Comparison of ENCODE assay signal across 12 mouse cellular contexts in the genomic region with DNA sequence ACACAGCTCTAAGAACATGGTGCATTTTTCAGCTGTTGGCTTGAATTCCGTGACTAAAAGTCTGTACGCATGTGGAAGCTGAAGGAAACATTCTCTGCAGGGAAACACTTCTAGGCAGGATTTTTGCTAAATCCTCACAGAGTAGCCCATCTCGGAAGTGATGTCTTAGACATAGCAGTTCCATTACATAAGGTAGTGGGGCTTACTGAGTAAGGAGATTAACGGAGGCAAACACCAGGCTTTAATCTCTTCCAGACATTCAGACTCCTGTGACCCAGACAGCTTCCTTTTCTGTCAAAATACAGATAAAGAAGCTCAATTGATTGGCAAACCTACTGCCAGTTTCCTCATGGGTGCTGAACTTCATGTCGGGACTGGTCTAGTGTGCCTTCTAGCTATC.
DNase-seq lines count a peak whose midpoint lies in the region; ATAC-seq and TF ChIP-seq lines count a peak whose summit lies in the region.
"Had no signal": no experiment of that assay in that cellular context is flagged by ENCODE, and none has a peak within 500 bp of the region (broad histone marks: within the 10 kb centered on the region; RNA-seq: fewer than 3 reads in every experiment).

No protein-coding gene starts in this region.

- no peak for TF ChIP-seq CTCF in lung, postnatal 0 days (IDR thresholded peaks at IDR 0.05)

- no peak overlapping the region for H3K4me2 ChIP-seq in lung, postnatal 0 days (replicated peaks; ENCODE audit: low read depth, low read length)
- no peak overlapping the region for H3K4me2 ChIP-seq in embryonic facial prominence, embryonic 12.5 days (replicated peaks)
- H3K4me2 ChIP-seq in hindbrain, embryonic 13.5 days = no peak overlapping the region

- no peaks in the 10 kb centered on the region for H3K27me3 ChIP-seq in lung, postnatal 0 days (replicated peaks; ENCODE audit: insufficient read depth, low read length)
- no peaks in the 10 kb centered on the region for H3K27me3 ChIP-seq in embryonic facial prominence, embryonic 12.5 days
- H3K27me3 ChIP-seq in hindbrain, embryonic 13.5 days = no peaks in the 10 kb centered on the region

- H3K9ac ChIP-seq in lung, postnatal 0 days (replicated peaks; ENCODE audit: low read depth) = no peak overlapping the region
- H3K9ac ChIP-seq in embryonic facial prominence, embryonic 12.5 days = no peak overlapping the region
- H3K9ac ChIP-seq in hindbrain, embryonic 13.5 days = no peak overlapping the region

- H3K4me1 ChIP-seq in lung, postnatal 0 days (ENCODE audit: insufficient read depth, low read depth, low read length) = no peaks in the 10 kb centered on the region
- H3K4me1 ChIP-seq in embryonic facial prominence, embryonic 12.5 days = peaks cover 5% of the 10 kb centered on the region; the same call in 1 of the 2 replicates
- no peaks in the 10 kb centered on the region for H3K4me1 ChIP-seq in hindbrain, embryonic 13.5 days (replicated peaks)

- H3K27ac ChIP-seq in lung, postnatal 0 days (ENCODE audit: low read length) = no peak overlapping the region
- no peak overlapping the region for H3K27ac ChIP-seq in embryonic facial prominence, embryonic 12.5 days
- no peak overlapping the region for H3K27ac ChIP-seq in hindbrain, embryonic 13.5 days

- DNase-seq in gastrocnemius, postnatal 25 days = peak; percentile 5
- no peak for DNase-seq in gastrocnemius, adult 18-20 months (ENCODE audit: low spot score)
- DNase-seq in lung, postnatal 0 days (ENCODE audit: low spot score) = peak; percentile 6
- DNase-seq in lung, postnatal 36 days = no peak
- DNase-seq in retina, postnatal 1 day = peak; percentile 26
- DNase-seq in urinary bladder, postnatal 10 days (ENCODE audit: low spot score) = no peak
- DNase-seq: cerebellum, adult 11 months; kidney, adult 9 months; right cerebral cortex, postnatal 14 days; thymus, postnatal 36 days had no signal

- H3K36me3 ChIP-seq in lung, postnatal 0 days (ENCODE audit: insufficient read depth, low read length) = no peaks in the 10 kb centered on the region
- no peaks in the 10 kb centered on the region for H3K36me3 ChIP-seq in embryonic facial prominence, embryonic 12.5 days
- no peaks in the 10 kb centered on the region for H3K36me3 ChIP-seq in hindbrain, embryonic 13.5 days

- 18% methylated on average over 5 of the region's 5 CpGs for WGBS in lung, postnatal 0 days
- 11% methylated on average over 5 of the region's 5 CpGs for WGBS in embryonic facial prominence, embryonic 12.5 days
- 71% methylated on average over 5 of the region's 5 CpGs for WGBS in hindbrain, embryonic 13.5 days

- TF ChIP-seq EP300 in lung, postnatal 0 days (IDR thresholded peaks at IDR 0.05) = no peak

- ATAC-seq in lung, postnatal 0 days = no peak
- ATAC-seq in embryonic facial prominence, embryonic 12.5 days (ENCODE audit: insufficient number of reproducible peaks, insufficient read depth, low FRiP score, low TSS enrichment) = peak; percentile 47; the same call in 1 of the 2 replicates
- ATAC-seq in hindbrain, embryonic 13.5 days (ENCODE audit: low FRiP score) = no peak

- H3K9me3 ChIP-seq in lung, postnatal 0 days (ENCODE audit: low read length) = no peaks in the 10 kb centered on the region
- no peaks in the 10 kb centered on the region for H3K9me3 ChIP-seq in embryonic facial prominence, embryonic 12.5 days
- H3K9me3 ChIP-seq in hindbrain, embryonic 13.5 days = no peaks in the 10 kb centered on the region

- H3K4me3 ChIP-seq in lung, postnatal 0 days (ENCODE audit: low read depth, low read length) = no peak overlapping the region
- H3K4me3 ChIP-seq in embryonic facial prominence, embryonic 12.5 days = no peak overlapping the region
- no peak overlapping the region for H3K4me3 ChIP-seq in hindbrain, embryonic 13.5 days

Comparison
In these comparisons a context has a peak if more than half of its experiments do, and no peak if none do; other contexts are left out.
1. DNase-seq: peak in gastrocnemius, postnatal 25 days (single experiment), lung, postnatal 0 days (single experiment) and retina, postnatal 1 day (single experiment); none in gastrocnemius, adult 18-20 months (single experiment), lung, postnatal 36 days (single experiment) and urinary bladder, postnatal 10 days (single experiment).